Mouse (Mus musculus) hindbrain, embryonic 13.5 days (tissue): ENCODE results near the gene Sctr. TPM values are rescaled to one million over a fixed set of nuclear protein-coding genes. Genes with fewer than 3 reads are reported as not detected.
"Not testable (repeated sequence)": the region's sequence is repeated elsewhere in the genome, so short reads cannot be mapped to it uniquely, and the experiment has no call there.

Experiments
- ATAC-seq: fragments of 200-750 bp; cut with Nextera tagmentation; 2 replicates; pipeline ENCODE4 v1.8.0; 2017; ENCODE audit warnings: moderate TSS enrichment; ENCODE audit not compliant: low FRiP score
- H3K27ac ChIP-seq: fragments of 300-500 bp; sonication (generic); 2 replicates; pipeline ENCODE4 v1.5.1; 2015; ENCODE audit warnings: inconsistent platforms, mild to moderate bottlenecking, moderate library complexity
- H3K27me3 ChIP-seq: fragments of 300-500 bp; sonication (generic); 2 replicates; pipeline ENCODE4 v1.6.1; 2015; ENCODE audit warnings: mild to moderate bottlenecking, inconsistent platforms
- H3K36me3 ChIP-seq: fragments of 300-500 bp; sonication (generic); 2 replicates; pipeline ENCODE4 v1.6.1; 2015; ENCODE audit warnings: mild to moderate bottlenecking, inconsistent platforms
- H3K4me1 ChIP-seq: fragments of 300-500 bp; sonication (generic); replicated peaks from 2 replicates; pipeline ENCODE4 v1.6.1; 2015; ENCODE audit warnings: inconsistent platforms
- H3K4me2 ChIP-seq: fragments of 300-500 bp; sonication (generic); 2 replicates; pipeline ENCODE4 v1.6.1; 2015; ENCODE audit warnings: inconsistent platforms, mild to moderate bottlenecking, moderate library complexity
- H3K4me3 ChIP-seq: fragments of 300-500 bp; sonication (generic); 2 replicates; pipeline ENCODE4 v1.5.1; 2015; ENCODE audit warnings: mild to moderate bottlenecking, inconsistent platforms
- H3K9ac ChIP-seq: fragments of 300-500 bp; sonication (generic); 2 replicates; pipeline ENCODE4 v1.6.1; 2015; ENCODE audit warnings: mild to moderate bottlenecking, inconsistent platforms
- H3K9me3 ChIP-seq: fragments of 300-500 bp; sonication (generic); 2 replicates; pipeline ENCODE4 v1.6.1; 2016; ENCODE audit warnings: inconsistent platforms
- WGBS: fragments of 180-500 bp; shearing (Covaris S2); methylation state at CpG from one replicate; pipeline ENCODE4 v1.1.7; 2015; 5-methylcytosine and 5-hydroxymethylcytosine counted together
- polyA plus RNA-seq: library from polyadenylated mRNA; unstranded; fragments of >200 nt; fragmentation: Nextera tagmentation; extraction: Ambion mirVana; gene quantifications from 2 replicates; pipeline ENCODE4 v1.2.1, GENCODE M21; 2015

The Sctr gene
- polyA plus RNA-seq, 1 experiment from 2014 or later = 1.0 TPM

GRCm38 (mm10) chr1:120074931-120075330 is 68.2 kb downstream of the Sctr start:
- H3K4me1 ChIP-seq = peaks cover 25% of the 10 kb centered on the region
- H3K9ac ChIP-seq = no peak overlapping the region
- ATAC-seq = no peak
- 83% methylated on average over 4 of the region's 4 CpGs for WGBS
- H3K27ac ChIP-seq = no peak overlapping the region
- no peaks in the 10 kb centered on the region for H3K9me3 ChIP-seq
- H3K4me3 ChIP-seq = no peak overlapping the region
- no peaks in the 10 kb centered on the region for H3K36me3 ChIP-seq
- peaks cover 51% of the 10 kb centered on the region for H3K27me3 ChIP-seq
- H3K4me2 ChIP-seq = no peak overlapping the region

- Histone ChIP-seq H3K9me3 (no peaks in the 10 kb centered on the region), H3K9ac (no peak overlapping the region), H3K4me3 (no peak overlapping the region), H3K4me1 (peaks cover 25% of the 10 kb centered on the region), H3K27me3 (peaks cover 51% of the 10 kb centered on the region), H3K4me2 (no peak overlapping the region), H3K27ac (no peak overlapping the region), H3K36me3 (no peaks in the 10 kb centered on the region)
- no peak for ATAC-seq
- 83% methylated on average over 5 of the region's 5 CpGs for WGBS
These were observed 68.8 kb downstream of the Sctr start for GRCm38 (mm10) chr1:120075507-120075906.

- H3K27me3 ChIP-seq = peaks cover 32% of the 10 kb centered on the region
- no peak overlapping the region for H3K27ac ChIP-seq
- H3K4me2 ChIP-seq = no peak overlapping the region
- no peaks in the 10 kb centered on the region for H3K36me3 ChIP-seq
- no peak overlapping the region for H3K4me3 ChIP-seq
- no peaks in the 10 kb centered on the region for H3K9me3 ChIP-seq
- H3K4me1 ChIP-seq = peaks cover 21% of the 10 kb centered on the region
- ATAC-seq = no peak
- 19% methylated on average over 9 of the region's 9 CpGs for WGBS
- H3K9ac ChIP-seq = no peak overlapping the region
These were observed 71.2 kb downstream of the Sctr start for GRCm38 (mm10) chr1:120077746-120078410.

GRCm38 (mm10) chr1:120080632-120081031 is 73.9 kb downstream of the Sctr start:
- Histone ChIP-seq H3K4me3 (no peak overlapping the region), H3K27me3 (peaks cover 6% of the 10 kb centered on the region; the same call in 1 of the 2 replicates), H3K9me3 (no peaks in the 10 kb centered on the region), H3K27ac (no peak overlapping the region), H3K36me3 (no peaks in the 10 kb centered on the region), H3K9ac (no peak overlapping the region), H3K4me2 (no peak overlapping the region), H3K4me1 (0 out of 2 replicates have a peak, but pooled peaks cover 6% of the 10 kb centered on the region)
- ATAC-seq = no peak
- WGBS = 100% methylated on average over 1 of the region's 1 CpGs

GRCm38 (mm10) chr1:120082957-120083585 is 76.4 kb downstream of the Sctr start:
- Histone ChIP-seq H3K27ac (no peak overlapping the region), H3K36me3 (no peaks in the 10 kb centered on the region), H3K9me3 (no peaks in the 10 kb centered on the region), H3K4me3 (no peak overlapping the region), H3K4me2 (no peak overlapping the region), H3K9ac (no peak overlapping the region), H3K27me3 (no peaks in the 10 kb centered on the region), H3K4me1 (0 out of 2 replicates have a peak, but pooled peaks cover 1% of the 10 kb centered on the region)
- WGBS = 48% methylated on average over 7 of the region's 7 CpGs
- no peak for ATAC-seq

GRCm38 (mm10) chr1:120083921-120084517 is 77.3 kb downstream of the Sctr start:
- no peak for ATAC-seq
- no peak overlapping the region for H3K9ac ChIP-seq

GRCm38 (mm10) chr1:120085696-120086095 is 79.0 kb downstream of the Sctr start:
- H3K9me3 ChIP-seq = no peaks in the 10 kb centered on the region
- no peak overlapping the region for H3K27ac ChIP-seq
- H3K36me3 ChIP-seq = no peaks in the 10 kb centered on the region
- no peak overlapping the region for H3K9ac ChIP-seq
- ATAC-seq = no peak
- WGBS = 66% methylated on average over 3 of the region's 3 CpGs
- no peaks in the 10 kb centered on the region for H3K4me1 ChIP-seq
- no peaks in the 10 kb centered on the region for H3K27me3 ChIP-seq
- H3K4me3 ChIP-seq = no peak overlapping the region
- no peak overlapping the region for H3K4me2 ChIP-seq

More at GRCm38 (mm10) chr1:120083921-120084517, 77.3 kb downstream of the Sctr start:
- WGBS = 63% methylated on average over 5 of the region's 5 CpGs
- Histone ChIP-seq H3K27me3 (no peaks in the 10 kb centered on the region), H3K4me1 (no peaks in the 10 kb centered on the region), H3K36me3 (no peaks in the 10 kb centered on the region), H3K4me3 (no peak overlapping the region), H3K27ac (no peak overlapping the region), H3K4me2 (no peak overlapping the region), H3K9me3 (no peaks in the 10 kb centered on the region)

- Histone ChIP-seq H3K27ac (no peak overlapping the region), H3K36me3 (no peaks in the 10 kb centered on the region), H3K4me2 (no peak overlapping the region), H3K9me3 (no peaks in the 10 kb centered on the region), H3K4me1 (no peaks in the 10 kb centered on the region), H3K9ac (no peak overlapping the region), H3K27me3 (no peaks in the 10 kb centered on the region), H3K4me3 (no peak overlapping the region)
- WGBS = 62% methylated on average over 13 of the region's 13 CpGs
- ATAC-seq = no peak
These were observed 80.0 kb downstream of the Sctr start for GRCm38 (mm10) chr1:120086644-120087043.

GRCm38 (mm10) chr1:120089180-120089579 is 82.5 kb downstream of the Sctr start:
- no peak overlapping the region for H3K9ac ChIP-seq
- no peak overlapping the region for H3K27ac ChIP-seq
- no peak overlapping the region for H3K4me2 ChIP-seq
- H3K9me3 ChIP-seq = no peaks in the 10 kb centered on the region
- H3K4me3 ChIP-seq = no peak overlapping the region
- ATAC-seq = no peak
- H3K27me3 ChIP-seq = no peaks in the 10 kb centered on the region
- no peaks in the 10 kb centered on the region for H3K4me1 ChIP-seq
- H3K36me3 ChIP-seq = no peaks in the 10 kb centered on the region
- 9% methylated on average over 5 of the region's 5 CpGs for WGBS

GRCm38 (mm10) chr1:120090880-120091570 is 84.3 kb downstream of the Sctr start:
- Histone ChIP-seq H3K4me3 (no peak overlapping the region), H3K9me3 (no peaks in the 10 kb centered on the region), H3K4me1 (no peaks in the 10 kb centered on the region), H3K4me2 (no peak overlapping the region), H3K36me3 (no peaks in the 10 kb centered on the region), H3K27me3 (no peaks in the 10 kb centered on the region), H3K9ac (no peak overlapping the region), H3K27ac (no peak overlapping the region)
- no peak for ATAC-seq
- WGBS = 87% methylated on average over 8 of the region's 8 CpGs

- not testable (repeated sequence) for H3K4me2 ChIP-seq, ATAC-seq, H3K36me3 ChIP-seq, H3K9ac ChIP-seq, H3K4me1 ChIP-seq, H3K9me3 ChIP-seq, H3K27me3 ChIP-seq, H3K27ac ChIP-seq, H3K4me3 ChIP-seq
- 54% methylated on average over 11 of the region's 14 CpGs for WGBS
These were observed 86.9 kb downstream of the Sctr start for GRCm38 (mm10) chr1:120093482-120094134.

- Histone ChIP-seq H3K9ac (no peak overlapping the region), H3K4me1 (no peaks in the 10 kb centered on the region), H3K4me2 (no peak overlapping the region), H3K27me3 (no peaks in the 10 kb centered on the region), H3K4me3 (no peak overlapping the region), H3K9me3 (no peaks in the 10 kb centered on the region), H3K36me3 (no peaks in the 10 kb centered on the region), H3K27ac (no peak overlapping the region)
- 74% methylated on average over 3 of the region's 3 CpGs for WGBS
- no peak for ATAC-seq
These were observed 88.2 kb downstream of the Sctr start for GRCm38 (mm10) chr1:120094920-120095319.
